Mouse (Mus musculus) G1E (cell line): ENCODE results near the gene Gbgt1.

ENCODE experiments used
- CTCF ChIP-seq: IDR thresholded peaks from 2 replicates; pipeline ENCODE4 v1.5.1; 2012; ENCODE audit warnings: low read depth, low read length, inconsistent platforms, mixed read lengths
- TAL1 ChIP-seq: conservative IDR thresholded peaks from 2 replicates; pipeline ENCODE4 v1.6.1; 2012; ENCODE audit warnings: low read depth, low read length, inconsistent platforms, mixed read lengths

DNA sequence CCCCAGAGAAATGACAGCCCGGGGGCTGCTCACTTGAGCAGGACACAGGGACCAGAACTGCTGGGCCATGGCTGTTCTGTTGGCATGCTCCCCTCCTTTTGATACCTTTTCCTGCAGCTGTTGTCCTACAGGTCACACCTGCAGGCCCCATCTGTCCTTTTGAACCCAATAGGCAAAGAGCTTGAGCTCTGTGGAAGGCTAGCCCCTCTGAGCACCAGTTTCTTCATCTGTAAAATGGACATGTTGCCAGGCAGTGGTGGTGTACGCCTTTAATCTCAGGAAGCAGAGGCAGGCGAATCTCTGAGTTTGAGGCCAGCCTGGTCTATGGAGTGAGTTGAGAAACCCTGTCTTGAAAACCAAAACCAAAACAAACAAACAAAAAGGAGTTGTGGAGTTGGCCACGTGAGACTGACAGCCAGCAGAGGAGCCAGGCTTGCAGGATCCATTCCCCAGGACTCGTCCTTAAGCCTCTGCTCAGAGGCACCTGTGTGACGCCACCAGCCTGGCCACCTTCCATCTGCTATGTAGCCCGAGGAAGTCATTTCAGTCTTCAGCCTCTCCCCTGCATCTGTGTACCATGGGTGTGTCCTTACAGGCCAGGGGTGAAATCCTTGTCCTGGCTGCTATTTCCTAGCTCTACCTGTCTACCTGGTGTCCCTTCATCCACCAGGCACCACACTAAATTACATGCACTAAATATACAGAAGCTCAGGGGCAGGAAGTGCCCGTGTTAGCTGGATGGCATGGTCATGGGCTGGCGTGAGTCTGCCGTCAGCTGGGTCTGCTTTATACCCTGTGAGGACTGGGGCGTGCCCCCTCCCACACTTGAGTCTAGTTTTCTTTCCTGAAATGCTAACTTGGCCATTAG lies 40.3 kb downstream of the Gbgt1 start:
- TF ChIP-seq CTCF (no peak), TAL1 (no peak)
